Mouse (Mus musculus) kidney, postnatal 10 days (tissue): ENCODE data around the gene Aldh1a2.
A peak's percentile ranks its signal among the peaks of the same experiment; 100 is the strongest.

Source experiments
- DNase-seq: peaks from one replicate; pipeline ENCODE4 v3.0.0; 2021; ENCODE audit warnings: mixed read lengths

Aldh1a2 gene

DNA sequence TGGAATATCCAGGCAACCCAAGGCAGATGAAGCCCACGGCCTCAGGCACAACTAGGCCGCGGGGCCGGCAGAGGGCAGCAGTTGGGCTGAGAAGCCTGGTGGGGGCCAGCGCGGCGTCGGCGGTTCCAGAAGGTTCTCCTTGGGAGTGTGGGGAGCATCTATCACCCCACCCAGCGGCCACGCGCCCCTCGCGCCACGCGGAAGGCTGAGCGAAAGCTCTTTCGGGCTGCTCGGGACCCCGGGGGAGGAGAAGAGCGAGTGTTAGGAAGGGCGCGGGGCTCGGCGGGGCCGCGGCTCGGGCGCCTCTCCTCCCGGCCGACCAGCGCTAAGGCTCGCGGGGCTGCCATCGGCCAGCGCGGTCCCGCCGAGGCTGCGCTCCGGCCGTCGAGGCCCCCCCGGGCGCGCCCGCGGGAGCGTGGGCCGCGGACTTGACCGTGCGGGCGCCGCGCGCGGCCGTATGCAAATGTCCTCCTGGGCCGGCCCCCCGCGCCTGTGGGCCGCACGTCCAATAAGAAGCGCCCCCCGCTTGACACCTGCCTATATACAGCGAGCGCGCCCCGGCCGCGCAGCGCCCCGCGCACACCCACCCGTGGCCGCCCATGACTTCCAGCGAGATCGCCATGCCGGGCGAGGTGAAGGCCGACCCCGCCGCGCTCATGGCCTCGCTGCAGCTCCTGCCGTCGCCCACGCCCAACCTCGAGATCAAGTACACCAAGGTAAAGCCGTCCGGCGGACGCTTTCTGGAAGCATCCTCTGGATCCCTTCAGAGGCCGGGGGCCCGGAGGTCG is at the start of gene Aldh1a2:
Gene Aldh1a2 (plus strand): TSS at position 542 of the 788 bp plus-strand sequence.
- DNase-seq: peak; percentile 89

DNA sequence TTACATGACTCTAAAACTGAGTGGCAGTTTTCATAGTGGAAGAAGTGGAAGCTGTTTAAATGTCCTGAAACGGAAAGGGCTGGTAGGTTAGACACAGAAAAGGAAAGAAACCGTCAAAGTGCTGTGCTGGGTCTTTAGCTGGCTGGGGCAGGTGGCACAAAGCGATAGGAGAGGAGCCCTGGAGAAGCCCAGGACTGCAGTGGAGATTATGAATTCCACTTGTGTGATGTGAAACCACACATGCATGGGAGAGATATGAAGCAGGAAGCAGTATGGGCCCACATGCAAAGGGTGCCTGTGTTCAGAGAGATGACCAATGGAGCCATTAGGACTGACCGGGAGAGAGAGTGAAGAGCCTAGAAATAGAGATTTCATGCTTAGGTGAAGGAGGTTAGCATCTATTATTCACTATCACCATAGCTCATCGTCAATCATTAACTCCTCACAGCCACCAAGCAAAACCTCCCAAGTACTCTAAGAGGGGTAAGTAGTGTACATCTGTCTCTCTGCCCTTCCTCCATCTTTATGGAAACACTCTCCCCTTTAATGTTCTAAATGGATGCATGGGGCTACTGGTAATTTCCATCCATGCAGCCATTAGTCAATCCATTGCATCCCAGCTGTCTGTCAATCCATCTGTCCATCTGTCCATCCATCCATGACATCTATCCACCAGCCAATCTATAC is 49.4 kb upstream of the Aldh1a2 start:
- DNase-seq: no peak

DNA sequence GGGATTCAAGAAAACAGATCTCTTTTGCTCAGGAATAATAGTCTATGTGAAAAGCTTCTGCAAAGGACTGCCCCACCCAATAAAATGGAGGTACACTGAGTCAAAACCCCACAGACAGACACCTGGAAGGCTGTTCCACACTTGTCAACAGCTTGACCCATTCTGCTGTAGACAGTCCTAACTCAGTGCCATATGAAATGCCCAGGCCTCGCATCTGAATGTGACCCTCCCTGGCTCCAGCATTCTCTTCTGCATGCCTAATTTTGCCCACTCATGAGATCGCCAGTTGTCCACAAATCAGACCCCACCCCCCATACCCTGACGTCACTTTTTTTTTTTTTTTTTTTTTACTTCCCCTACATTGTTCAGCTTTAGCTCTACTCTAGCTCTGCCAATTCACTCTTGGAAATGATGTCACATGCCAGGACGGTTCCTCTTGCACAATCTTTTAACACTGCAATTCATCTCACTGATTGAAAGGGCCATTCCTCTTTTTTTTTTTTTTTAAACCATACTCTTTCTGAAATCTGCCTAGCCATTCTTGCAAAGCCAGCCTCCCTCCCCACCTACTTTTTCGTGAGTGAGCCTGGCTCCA is 48.6 kb upstream of the Aldh1a2 start:
- no peak for DNase-seq

DNA sequence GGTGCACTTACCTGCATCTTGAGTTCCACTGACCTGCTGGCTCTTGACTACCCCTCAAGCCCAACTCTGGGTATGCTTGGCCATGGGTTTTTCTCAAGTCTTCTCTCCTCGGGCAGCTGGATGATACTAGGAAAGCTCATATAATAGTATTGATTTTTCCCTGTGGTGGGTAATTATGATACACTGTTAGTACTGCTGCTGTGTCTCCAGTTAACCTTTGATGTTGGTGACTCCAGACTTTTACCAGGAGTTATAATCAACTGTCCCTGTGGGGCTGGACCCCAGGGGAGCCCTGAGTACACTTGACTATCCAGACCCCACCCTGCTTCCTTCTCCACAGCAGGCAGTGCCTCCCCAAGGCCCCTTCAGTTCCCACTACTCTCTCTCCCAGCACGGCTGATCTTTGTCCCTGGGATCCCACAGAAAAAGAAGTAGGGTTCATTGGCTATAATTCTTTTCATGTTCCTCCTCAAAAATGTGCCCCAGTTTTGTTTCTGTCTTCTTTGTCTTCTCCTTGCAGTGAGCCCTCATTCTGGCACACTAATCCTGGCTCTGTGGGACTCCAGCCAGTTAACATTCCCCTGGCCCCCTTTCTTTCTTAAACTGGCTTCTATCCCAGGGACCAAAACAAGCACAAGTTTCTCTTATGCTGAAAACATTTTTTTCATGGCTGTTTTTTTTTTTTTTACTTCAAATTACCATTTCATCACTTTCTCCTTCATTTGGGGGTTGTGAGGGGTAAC is 47.9 kb upstream of the Aldh1a2 start:
- DNase-seq: no peak

DNA sequence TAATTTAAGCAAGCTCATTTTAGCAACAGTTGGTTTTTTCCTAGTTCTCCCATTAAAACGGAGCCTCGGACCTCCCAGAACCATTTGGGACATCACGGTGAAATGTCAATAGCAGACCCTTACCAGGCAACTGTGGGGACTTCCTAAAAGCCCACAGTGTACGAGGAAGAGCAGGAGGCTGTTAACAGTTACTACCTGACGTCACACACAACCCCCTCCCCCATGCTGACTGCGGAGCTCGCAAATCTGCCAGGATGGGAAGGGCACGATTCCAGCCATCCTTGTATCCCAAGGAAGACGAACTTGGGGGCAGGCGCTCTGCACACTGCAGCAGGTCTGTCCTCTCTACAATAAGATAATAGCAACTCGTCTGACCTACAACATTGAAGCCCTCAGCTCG is 47.1 kb upstream of the Aldh1a2 start, which contains the start of gene Aqp9:
Gene Aqp9 (minus strand): TSS at position 172 of the 400 bp plus-strand sequence.
- peak; percentile 27 for DNase-seq

GRCm38 (mm10) chr9:71173533-71173932 is 42.1 kb upstream of the Aldh1a2 start:
- no peak for DNase-seq

- DNase-seq: no peak
These were observed 41.1 kb upstream of the Aldh1a2 start for GRCm38 (mm10) chr9:71174316-71174975.

GRCm38 (mm10) chr9:71175686-71176085 is 39.9 kb upstream of the Aldh1a2 start:
- DNase-seq: no peak

DNA sequence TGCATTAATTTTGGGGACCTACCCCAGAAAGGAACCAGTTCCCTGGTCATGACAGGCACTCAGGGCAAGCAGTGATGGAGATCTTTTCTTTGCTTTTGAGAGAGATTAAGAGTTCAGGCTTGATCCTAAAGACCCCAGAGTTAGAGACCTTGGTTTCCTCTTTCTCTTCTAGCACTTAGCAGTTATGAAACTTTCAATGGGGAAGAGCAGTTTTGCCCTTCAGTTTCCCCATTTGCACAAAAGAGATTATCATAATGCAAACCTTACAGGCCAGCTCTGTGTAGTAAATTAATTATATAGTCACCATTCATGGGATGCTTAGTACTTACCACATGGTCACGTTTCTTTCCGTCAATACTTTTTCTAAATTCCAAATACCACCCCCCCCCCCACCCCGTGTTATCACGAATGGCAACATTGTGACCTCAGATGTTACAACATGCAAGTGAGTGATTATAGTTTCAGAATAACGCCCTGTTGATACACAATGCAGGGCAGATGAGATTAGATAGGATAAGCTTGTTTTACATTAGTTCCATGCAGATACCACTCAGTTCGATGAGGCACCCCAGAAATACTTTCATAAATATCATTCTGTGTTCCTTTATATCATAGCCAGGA is 36.2 kb upstream of the Aldh1a2 start:
- DNase-seq: no peak

DNA sequence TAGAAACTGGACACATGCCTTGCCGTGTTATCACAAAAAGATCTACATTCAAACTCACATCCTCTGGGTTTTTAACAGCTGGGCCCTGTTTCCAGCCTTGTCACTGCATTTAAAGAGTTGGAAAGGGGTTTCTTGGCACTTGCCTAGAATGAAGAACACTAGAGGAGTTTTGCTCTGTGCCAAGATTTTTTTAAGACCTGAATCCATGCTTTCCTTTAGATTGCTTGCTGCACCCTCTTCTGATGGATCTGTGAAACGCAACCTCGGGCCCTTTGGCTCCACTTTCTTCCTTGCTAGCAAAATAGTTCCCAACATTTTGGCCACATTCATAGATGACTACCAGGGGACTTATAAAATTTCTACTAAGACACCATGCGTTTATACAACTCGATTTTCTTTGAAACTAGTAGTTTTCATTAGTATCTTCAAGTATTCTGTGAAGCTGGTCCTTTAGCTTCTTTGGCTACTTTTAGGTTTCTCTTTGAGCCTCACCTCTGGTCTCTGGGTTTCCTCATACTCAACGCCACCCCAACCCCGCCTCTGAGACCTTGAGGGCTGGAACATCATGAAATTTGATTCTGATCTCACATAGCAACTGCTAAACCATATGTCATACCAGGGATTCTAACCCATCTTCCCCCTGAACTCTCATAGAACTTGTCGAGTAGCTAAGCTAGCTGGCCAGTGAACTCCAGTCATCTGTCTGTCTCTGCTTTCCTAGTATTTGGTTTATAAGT is 35.5 kb upstream of the Aldh1a2 start:
- DNase-seq: peak; percentile 56

DNA sequence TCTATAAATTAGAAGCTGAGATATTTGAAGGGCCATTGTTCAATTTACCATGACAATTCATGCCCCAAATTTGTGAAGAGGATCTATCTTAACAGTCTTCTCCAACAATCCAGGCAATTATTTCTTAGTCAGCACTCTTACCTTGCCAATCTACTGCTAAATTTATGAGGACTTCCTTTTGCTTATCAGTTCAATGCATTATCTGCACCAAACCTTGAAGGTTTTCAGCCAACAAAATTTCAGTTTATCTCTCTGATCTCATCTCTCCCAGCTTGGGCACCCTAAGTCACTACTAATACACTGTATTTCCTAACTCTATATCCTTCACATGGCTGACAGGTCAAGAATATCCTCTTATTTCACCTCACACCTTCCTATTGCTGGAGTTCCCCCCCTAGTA is 30.3 kb upstream of the Aldh1a2 start:
- DNase-seq: no peak

DNA sequence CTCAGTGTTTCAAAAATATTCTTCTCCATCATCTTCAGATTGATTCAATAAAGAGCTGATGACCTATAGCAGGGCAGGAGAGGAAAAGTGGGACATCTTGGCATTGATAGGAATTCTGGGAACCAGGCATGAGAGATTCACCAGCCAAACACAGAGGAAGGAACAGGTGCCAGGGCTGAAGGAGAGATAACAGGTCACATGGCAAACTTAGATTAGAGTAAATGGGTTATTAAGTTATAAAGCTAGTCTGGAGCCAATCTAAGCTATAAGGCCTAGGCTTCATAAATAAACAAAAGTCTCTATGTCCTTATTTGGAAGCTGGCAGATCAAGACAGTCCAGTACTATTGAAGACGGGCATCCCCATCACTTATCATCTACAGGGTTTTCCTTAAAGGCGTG is 29.8 kb upstream of the Aldh1a2 start:
- DNase-seq: no peak

DNA sequence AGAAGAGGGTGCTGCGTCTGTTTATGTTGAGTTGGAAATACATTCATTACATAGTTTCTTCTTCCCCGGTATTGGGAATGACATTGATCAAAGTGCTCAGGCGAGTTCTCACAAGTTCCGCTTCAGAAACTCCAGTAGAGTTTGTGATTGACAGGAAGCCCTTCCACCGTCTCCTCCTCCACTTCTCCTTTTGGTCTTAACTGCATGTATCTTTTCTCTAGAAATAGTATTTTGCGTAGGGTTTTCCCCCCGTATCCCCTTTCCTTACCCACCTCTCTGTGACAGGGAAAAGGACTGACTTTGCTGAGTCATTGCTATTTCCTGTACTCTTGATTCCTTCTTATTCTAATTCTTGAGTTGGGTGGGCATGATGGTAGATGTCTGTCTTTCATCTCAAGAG is 28.2 kb upstream of the Aldh1a2 start:
- DNase-seq: no peak

- peak; percentile 83 for DNase-seq
These were observed 26.8 kb upstream of the Aldh1a2 start for GRCm38 (mm10) chr9:71188647-71189415.

DNA sequence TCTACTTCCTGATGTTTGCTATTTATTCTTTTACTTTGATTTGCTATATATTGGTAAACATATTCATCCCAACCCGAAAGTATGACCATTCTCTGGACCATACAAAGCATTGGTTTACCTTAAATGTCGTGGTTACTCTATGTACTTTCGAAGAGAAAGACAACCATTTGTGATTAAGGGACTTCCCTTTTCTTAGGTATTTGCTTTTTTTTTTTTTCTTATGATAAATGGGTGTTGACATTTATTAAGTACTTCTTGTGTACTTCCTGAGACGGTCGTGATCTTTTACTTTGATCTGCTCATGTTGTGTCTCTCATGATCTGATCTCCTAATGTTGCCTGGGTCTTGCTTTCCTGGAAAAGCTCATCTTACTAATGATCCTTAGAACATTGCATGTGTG is 16.8 kb upstream of the Aldh1a2 start:
- no peak for DNase-seq

DNA sequence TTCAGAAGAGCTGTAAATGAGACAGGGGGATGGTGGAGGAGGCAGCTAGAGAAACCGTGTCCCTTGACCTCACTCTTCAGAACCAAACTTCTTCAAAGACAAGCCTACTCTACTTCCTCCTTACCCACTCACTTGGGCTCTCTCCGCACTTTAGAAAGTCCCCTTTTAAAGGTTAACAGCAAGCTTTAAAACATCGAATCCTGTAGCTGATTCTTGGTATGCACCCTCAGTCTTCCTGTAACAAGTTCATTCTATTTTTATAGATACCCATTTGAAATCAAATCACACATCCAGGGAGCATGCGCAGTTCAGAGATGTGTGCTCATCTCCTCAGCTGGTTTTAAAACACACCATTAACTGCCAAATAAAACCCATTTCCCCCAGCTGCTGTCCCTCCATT is 13.3 kb upstream of the Aldh1a2 start:
- no peak for DNase-seq

GRCm38 (mm10) chr9:71209299-71209698 is 6.3 kb upstream of the Aldh1a2 start:
- DNase-seq: no peak

DNA sequence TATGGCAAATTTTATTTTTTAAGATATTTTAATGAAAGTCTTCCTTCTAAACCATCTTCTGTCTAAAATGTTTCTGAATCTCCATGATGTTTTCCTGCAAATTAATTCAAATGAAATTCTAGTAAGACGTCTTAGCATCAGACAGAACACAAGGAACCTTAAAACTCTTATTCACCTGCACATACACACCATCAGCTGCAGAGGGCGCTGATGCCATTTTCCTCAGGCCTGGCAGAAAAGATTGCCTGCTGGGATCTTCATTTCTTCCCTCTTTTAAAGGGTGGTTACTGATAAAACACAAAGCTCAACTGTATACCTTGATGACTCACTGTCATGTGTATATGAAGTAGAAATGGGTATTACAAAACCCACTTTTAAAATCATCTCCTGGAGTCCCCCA is 4.7 kb upstream of the Aldh1a2 start:
- peak; percentile 51 for DNase-seq

DNA sequence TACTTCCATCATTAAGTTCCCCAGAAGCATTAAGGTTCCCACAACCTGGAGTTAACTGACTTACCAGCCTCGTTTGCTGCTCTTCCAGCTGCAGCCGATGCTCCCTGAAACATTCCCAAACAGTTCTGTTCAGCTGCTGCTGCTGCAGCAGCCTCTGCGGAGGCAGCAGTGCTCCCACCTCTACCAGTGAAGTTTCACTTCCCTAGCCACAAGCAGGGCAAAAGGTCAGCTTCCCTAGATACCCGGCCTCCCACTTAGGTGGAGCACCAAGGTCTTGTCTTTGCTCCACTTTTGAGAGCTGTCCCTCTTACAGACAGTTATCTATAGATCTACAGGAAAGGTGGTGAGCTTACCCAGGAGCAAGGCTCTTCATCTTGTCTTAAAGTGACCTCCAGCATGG is 2.0 kb upstream of the Aldh1a2 start:
- peak; percentile 17 for DNase-seq
